30 mouse cellular contexts compared by ENCODE assay signal in the genomic region with DNA sequence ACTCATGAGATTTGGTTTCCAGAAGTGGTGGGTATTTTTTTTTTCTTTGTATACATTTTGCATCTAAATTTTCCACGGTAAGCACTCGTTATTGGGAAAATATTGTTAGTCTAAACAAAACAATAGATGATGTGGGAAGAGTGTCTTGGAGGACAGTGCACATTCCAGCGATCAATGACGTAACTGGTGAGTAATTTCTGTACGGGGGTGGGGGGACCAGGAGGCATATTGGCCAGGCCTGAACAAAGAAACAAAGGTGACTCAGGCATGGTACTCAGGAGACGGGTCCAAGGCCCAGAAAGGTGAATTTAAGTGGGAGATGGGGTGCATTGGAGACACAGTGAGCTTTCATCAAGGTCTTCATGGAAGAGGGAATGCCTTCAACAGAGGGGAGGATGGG. TPM values are rescaled to one million over a fixed set of nuclear protein-coding genes. Genes with fewer than 3 reads are reported as not detected.
A peak's percentile ranks its signal among the peaks of the same experiment; 100 is the strongest.
DNase-seq lines count a peak whose midpoint lies in the region; ATAC-seq and TF ChIP-seq lines count a peak whose summit lies in the region.
"Had no signal": no experiment of that assay in that cellular context is flagged by ENCODE, and none has a peak within 500 bp of the region (broad histone marks: within the 10 kb centered on the region; RNA-seq: fewer than 3 reads in every experiment).

No protein-coding gene starts in this region.

- H3K36me3 ChIP-seq in liver, embryonic 12.5 days: no peaks in the 10 kb centered on the region
- no peaks in the 10 kb centered on the region for H3K36me3 ChIP-seq in liver, postnatal 0 days (replicated peaks; ENCODE audit: insufficient read depth, low read length)
- peaks cover 0 to 41% of the 10 kb centered on the region in 2 experiments; a peak in 2 of 4 replicates for H3K36me3 ChIP-seq in MEL (ENCODE audit: control insufficient read depth in 1 of 2, insufficient read depth in 2 of 2, low read length in 2 of 2)
- H3K36me3 ChIP-seq: embryonic facial prominence, embryonic 12.5 days; embryonic facial prominence, embryonic 15.5 days; heart, embryonic 12.5 days; heart, embryonic 15.5 days; hindbrain, embryonic 10.5 days had no signal

- H3K9ac ChIP-seq in liver, embryonic 12.5 days: no peak overlapping the region
- no peak overlapping the region for H3K9ac ChIP-seq in liver, postnatal 0 days (replicated peaks)
- peak overlapping the region; percentile 23; the same call in 1 of the 2 replicates for H3K9ac ChIP-seq in MEL (ENCODE audit: control insufficient read depth, low read depth, low read length, poor library complexity, severe bottlenecking)
- H3K9ac ChIP-seq: embryonic facial prominence, embryonic 12.5 days; embryonic facial prominence, embryonic 15.5 days; forebrain, postnatal 0 days; heart, embryonic 12.5 days; heart, embryonic 15.5 days; hindbrain, embryonic 14.5 days had no signal

- no peak for TF ChIP-seq CTCF in liver, postnatal 0 days (IDR thresholded peaks at IDR 0.05; ENCODE audit: low read depth)
- TF ChIP-seq CTCF in MEL (IDR thresholded peaks at IDR 0.05 in 2 of 3, conservative IDR thresholded peaks at IDR 0.05 in 1 of 3; ENCODE audit: control insufficient read depth in 1 of 3, insufficient read depth in 1 of 3, low read depth in 2 of 3, low read length in 3 of 3, poor library complexity in 1 of 3, severe bottlenecking in 1 of 3): no peak
- no peak for TF ChIP-seq CTCF in bone marrow, adult 2 months (IDR thresholded peaks at IDR 0.05; ENCODE audit: control insufficient read depth, insufficient read depth, low read length)

- H3K4me1 ChIP-seq in liver, embryonic 12.5 days: peaks cover 28% of the 10 kb centered on the region
- H3K4me1 ChIP-seq in liver, postnatal 0 days (ENCODE audit: insufficient read depth): peaks cover 5% of the 10 kb centered on the region; the same call in 1 of the 2 replicates
- peaks cover 20 to 37% of the 10 kb centered on the region in 2 experiments for H3K4me1 ChIP-seq in MEL (ENCODE audit: control insufficient read depth in 1 of 2, insufficient read depth in 2 of 2, low read length in 2 of 2)
- H3K4me1 ChIP-seq in bone marrow, adult 2 months (ENCODE audit: control insufficient read depth, insufficient read depth, low read length): peaks cover 1% of the 10 kb centered on the region
- H3K4me1 ChIP-seq: embryonic facial prominence, embryonic 12.5 days; embryonic facial prominence, embryonic 15.5 days; heart, embryonic 12.5 days; heart, embryonic 15.5 days; hindbrain, embryonic 10.5 days had no signal

- no peaks in the 10 kb centered on the region for H3K9me3 ChIP-seq in liver, embryonic 12.5 days (replicated peaks)
- H3K9me3 ChIP-seq in liver, postnatal 0 days (ENCODE audit: low read length): no peaks in the 10 kb centered on the region
- H3K9me3 ChIP-seq in MEL (replicated peaks; ENCODE audit: insufficient read depth, low read length): no peaks in the 10 kb centered on the region
- H3K9me3 ChIP-seq: embryonic facial prominence, embryonic 15.5 days; heart, embryonic 12.5 days; heart, embryonic 15.5 days had no signal

- 74% methylated on average over 6 of the region's 6 CpGs for WGBS in liver, embryonic 12.5 days (ENCODE audit: insufficient replicate concordance)
- WGBS in liver, postnatal 0 days (ENCODE audit: insufficient replicate concordance): 73% methylated on average over 6 of the region's 6 CpGs
- 77% methylated on average over 6 of the region's 6 CpGs for WGBS in bone marrow, adult 2 months

- H3K27ac ChIP-seq in liver, embryonic 12.5 days: peak overlapping the region; percentile 30; the same call in 1 of the 2 replicates
- H3K27ac ChIP-seq in liver, postnatal 0 days (ENCODE audit: low read depth): no peak overlapping the region
- peak overlapping the region; percentile 82 for H3K27ac ChIP-seq in MEL (ENCODE audit: control insufficient read depth, low read depth, low read length)
- 0 out of 2 replicates have a peak overlapping the region, but pooled peaks have one; percentile 27 for H3K27ac ChIP-seq in bone marrow, adult 2 months (ENCODE audit: control insufficient read depth, insufficient read depth, low read depth, low read length, poor library complexity)
- H3K27ac ChIP-seq: embryonic facial prominence, embryonic 12.5 days; embryonic facial prominence, embryonic 15.5 days; gastrocnemius, adult 2 months; heart, embryonic 15.5 days; hindbrain, embryonic 10.5 days; hindbrain, embryonic 14.5 days; hindbrain, postnatal 0 days had no signal

- H3K4me3 ChIP-seq in liver, embryonic 12.5 days: no peak overlapping the region
- no peak overlapping the region for H3K4me3 ChIP-seq in liver, postnatal 0 days (ENCODE audit: low read depth, low read length)
- peak overlapping the region in 1 of 2 experiments; percentile 17; a peak in 1 of 4 replicates for H3K4me3 ChIP-seq in MEL (ENCODE audit: control insufficient read depth in 1 of 2, insufficient read depth in 1 of 2, low read depth in 2 of 2, low read length in 2 of 2)
- H3K4me3 ChIP-seq in bone marrow, adult 2 months (replicated peaks; ENCODE audit: control insufficient read depth, low read depth, low read length): no peak overlapping the region
- H3K4me3 ChIP-seq: embryonic facial prominence, embryonic 12.5 days; embryonic facial prominence, embryonic 15.5 days; gastrocnemius, adult 2 months; heart, embryonic 12.5 days; heart, embryonic 15.5 days; hindbrain, embryonic 10.5 days had no signal

- H3K4me2 ChIP-seq in liver, embryonic 12.5 days: no peak overlapping the region
- no peak overlapping the region for H3K4me2 ChIP-seq in liver, postnatal 0 days (ENCODE audit: low read depth, low read length)
- H3K4me2 ChIP-seq: embryonic facial prominence, embryonic 12.5 days; embryonic facial prominence, embryonic 15.5 days; heart, embryonic 12.5 days; heart, embryonic 15.5 days; hindbrain, embryonic 14.5 days had no signal

- no peak for TF ChIP-seq EP300 in liver, postnatal 0 days (IDR thresholded peaks at IDR 0.05; ENCODE audit: low read depth)
- no peak for TF ChIP-seq EP300 in MEL (IDR thresholded peaks at IDR 0.05; ENCODE audit: low read depth in 1 of 2, low read length in 2 of 2)

- no peaks in the 10 kb centered on the region for H3K27me3 ChIP-seq in liver, embryonic 12.5 days (replicated peaks)
- H3K27me3 ChIP-seq in liver, postnatal 0 days (ENCODE audit: insufficient read depth, low read length): no peaks in the 10 kb centered on the region
- H3K27me3 ChIP-seq in MEL (ENCODE audit: control insufficient read depth in 1 of 2, insufficient read depth in 2 of 2, low read length in 2 of 2): no peaks in the 10 kb centered on the region
- H3K27me3 ChIP-seq: embryonic facial prominence, embryonic 12.5 days; embryonic facial prominence, embryonic 15.5 days; heart, embryonic 12.5 days; heart, embryonic 15.5 days had no signal

- no peak for DNase-seq in liver, postnatal 0 days
- DNase-seq in MEL (ENCODE audit: low read depth, low spot score): no peak
- no peak for DNase-seq in layer of hippocampus, postnatal 10 days (ENCODE audit: low spot score in 2 of 2)
- no peak for DNase-seq in kidney, postnatal 36 days
- DNase-seq: adrenal gland, adult 2 months; adrenal gland, postnatal 14 days; B cell, adult 2 months; cerebellum, adult 11-12 months; cerebellum, adult 8-10 months; cerebellum, postnatal 10 days; cerebellum, postnatal 36 days; forebrain, postnatal 0 days; gastrocnemius, adult 2 months; gastrocnemius, postnatal 14 days; heart, adult 18-20 months; heart, postnatal 10 days; heart, postnatal 36 days had no signal

- H3K79me2 ChIP-seq in MEL (ENCODE audit: control insufficient read depth, insufficient read depth, low read length, poor library complexity): no peaks in the 10 kb centered on the region

- TF ChIP-seq POLR2A in MEL (IDR thresholded peaks at IDR 0.05; ENCODE audit: control insufficient read depth in 1 of 2, insufficient read depth in 1 of 2, low read depth in 1 of 2, low read length in 2 of 2, poor library complexity in 1 of 2): no peak
- TF ChIP-seq POLR2A in bone marrow, adult 2 months (IDR thresholded peaks at IDR 0.05; ENCODE audit: borderline replicate concordance, control insufficient read depth, low read depth, low read length): no peak

- TF ChIP-seq RAD21 in MEL (IDR thresholded peaks at IDR 0.05; ENCODE audit: low read depth, low read length): no peak

- ATAC-seq in liver, embryonic 12.5 days: no peak
- no peak for ATAC-seq in liver, postnatal 0 days
- ATAC-seq: CD4-positive, CD25-positive, alpha-beta regulatory T cell, adult 4 months; forebrain, embryonic 14.5 days; forebrain, postnatal 0 days; hindbrain, postnatal 0 days; inflammation-experienced regulatory T-cells, adult 6 months; intestine, embryonic 16.5 days had no signal

RNA-seq across cellular contexts. Expression of a gene that starts 25.8 kb away (rescaled TPM):
- polyA plus RNA-seq in liver, embryonic 12.5 days (2016; fragmentation: Nextera tagmentation; extraction: Ambion mirVana): 16.8 and 19.9 TPM in 2 replicates
- polyA plus RNA-seq in liver, postnatal 0 days (2015; fragmentation: Nextera tagmentation; extraction: Ambion mirVana): 15.4 and 18.6 TPM in 2 replicates
- total RNA-seq in MEL (2012; rRNA removed): 5.5 and 8.4 TPM in 2 replicates
- 10 to 100 TPM in 1 of 2 experiments, not detected in 1; 12.2 TPM for polyA plus RNA-seq in MEL (2012; ENCODE audit: insufficient read depth in 1 of 2, insufficient read length in 2 of 2, low read depth in 1 of 2, low replicate concordance in 2 of 2, missing spikeins in 1 of 2)
- polyA plus RNA-seq in bone marrow, adult 2 months (2011; ENCODE audit: insufficient read depth, insufficient read length, low replicate concordance, missing spikeins): 8.7 and 17.1 TPM in 2 replicates
- total RNA-seq in layer of hippocampus, postnatal 10 days (2021): 1 to 10 TPM; 4.3 to 4.6 TPM

RNA-seq across cellular contexts. Expression of a gene that starts 27.4 kb away (rescaled TPM):
- 38.0 and 43.1 TPM in 2 replicates for polyA plus RNA-seq in liver, embryonic 12.5 days (2016; fragmentation: Nextera tagmentation; extraction: Ambion mirVana)
- polyA plus RNA-seq in liver, postnatal 0 days (2015; fragmentation: Nextera tagmentation; extraction: Ambion mirVana): 25.9 and 31.3 TPM in 2 replicates
- total RNA-seq in MEL (2012; rRNA removed): 38.1 and 39.5 TPM in 2 replicates
- polyA plus RNA-seq in MEL (2012; ENCODE audit: insufficient read depth in 1 of 2, insufficient read length in 2 of 2, low read depth in 1 of 2, low replicate concordance in 2 of 2, missing spikeins in 1 of 2): 10 to 100 TPM in 1 of 2 experiments, not detected in 1; 64.1 TPM
- 41.7 and 90.0 TPM in 2 replicates for polyA plus RNA-seq in bone marrow, adult 2 months (2011; ENCODE audit: insufficient read depth, insufficient read length, low replicate concordance, missing spikeins)
- 100 to 1,000 TPM; 163 to 172 TPM for total RNA-seq in layer of hippocampus, postnatal 10 days (2021)

RNA-seq across cellular contexts. Expression of a gene that starts 42.5 kb away (rescaled TPM):
- 577 and 600 TPM in 2 replicates for polyA plus RNA-seq in liver, embryonic 12.5 days (2016; fragmentation: Nextera tagmentation; extraction: Ambion mirVana)
- polyA plus RNA-seq in liver, postnatal 0 days (2015; fragmentation: Nextera tagmentation; extraction: Ambion mirVana): 198 and 213 TPM in 2 replicates
- 1,137 and 1,211 TPM in 2 replicates for total RNA-seq in MEL (2012; rRNA removed)
- 1,000 to 10,000 TPM; 1,040 to 1,575 TPM for polyA plus RNA-seq in MEL (2012; ENCODE audit: insufficient read depth in 1 of 2, insufficient read length in 2 of 2, low read depth in 1 of 2, low replicate concordance in 2 of 2, missing spikeins in 1 of 2)
- polyA plus RNA-seq in bone marrow, adult 2 months (2011; ENCODE audit: insufficient read depth, insufficient read length, low replicate concordance, missing spikeins): 380 and 447 TPM in 2 replicates
- total RNA-seq in layer of hippocampus, postnatal 10 days (2021): 1,000 to 10,000 TPM; 1,119 to 1,208 TPM

RNA-seq across cellular contexts. Expression of a gene that starts 45.7 kb away (rescaled TPM):
- 14.2 and 15.0 TPM in 2 replicates for polyA plus RNA-seq in liver, embryonic 12.5 days (2016; fragmentation: Nextera tagmentation; extraction: Ambion mirVana)
- polyA plus RNA-seq in liver, postnatal 0 days (2015; fragmentation: Nextera tagmentation; extraction: Ambion mirVana): 2.5 and 3.3 TPM in 2 replicates
- 15.0 and 17.2 TPM in 2 replicates for total RNA-seq in MEL (2012; rRNA removed)
- 10 to 100 TPM; 46.6 to 77.9 TPM for polyA plus RNA-seq in MEL (2012; ENCODE audit: insufficient read depth in 1 of 2, insufficient read length in 2 of 2, low read depth in 1 of 2, low replicate concordance in 2 of 2, missing spikeins in 1 of 2)
- 17.2 and 24.2 TPM in 2 replicates for polyA plus RNA-seq in bone marrow, adult 2 months (2011; ENCODE audit: insufficient read depth, insufficient read length, low replicate concordance, missing spikeins)
- total RNA-seq in layer of hippocampus, postnatal 10 days (2021): 10 to 100 TPM; 15.8 to 16.2 TPM
